Mouse (Mus musculus): ENCODE results near the gene Amd2. TPM values are rescaled to one million over a fixed set of nuclear protein-coding genes. Genes with fewer than 3 reads are reported as not detected.

Amd2 gene
- polyA plus RNA-seq (2012) = 0.01 TPM in 1 of 2 replicates, not detected in the other

DNA sequence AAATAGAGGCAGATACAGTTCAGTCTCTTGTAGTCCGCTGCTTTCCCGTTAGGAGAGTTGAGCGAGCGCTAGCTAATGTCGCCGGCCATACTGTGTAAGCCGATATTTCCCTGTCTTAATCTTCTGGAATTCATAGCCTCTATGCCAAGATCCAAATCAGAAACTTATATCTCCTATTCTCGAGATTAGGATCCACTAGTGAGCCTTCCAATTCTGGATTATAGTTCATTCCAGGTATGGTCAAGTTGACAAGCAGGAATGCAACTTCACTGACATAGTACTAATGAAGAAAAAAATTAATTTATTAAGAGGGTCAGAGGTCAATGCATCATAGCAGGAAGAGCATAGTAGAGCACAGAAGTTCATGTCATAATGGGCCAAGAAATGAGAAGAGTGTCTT lies at the start of gene Amd2:
Gene Amd2, minus strand, starts transcription at position 101 of the 400 bp plus-strand sequence.
- Histone ChIP-seq H3K9me3 (ENCODE audit: control insufficient read depth, low read length) (no peaks in the 10 kb centered on the region), H3K27me3 (ENCODE audit: control insufficient read depth) (no peaks in the 10 kb centered on the region), H3K4me1 (ENCODE audit: control insufficient read depth) (no peaks in the 10 kb centered on the region), H3K36me3 (ENCODE audit: control insufficient read depth) (no peaks in the 10 kb centered on the region), H3K4me3 (replicated peaks) (no peak within 1 kb of the TSS)
- TF ChIP-seq TAL1 (IDR thresholded peaks at IDR 0.05; ENCODE audit: low read length) (no peak), GATA1 (IDR thresholded peaks at IDR 0.05; ENCODE audit: low read length) (no peak)

DNA sequence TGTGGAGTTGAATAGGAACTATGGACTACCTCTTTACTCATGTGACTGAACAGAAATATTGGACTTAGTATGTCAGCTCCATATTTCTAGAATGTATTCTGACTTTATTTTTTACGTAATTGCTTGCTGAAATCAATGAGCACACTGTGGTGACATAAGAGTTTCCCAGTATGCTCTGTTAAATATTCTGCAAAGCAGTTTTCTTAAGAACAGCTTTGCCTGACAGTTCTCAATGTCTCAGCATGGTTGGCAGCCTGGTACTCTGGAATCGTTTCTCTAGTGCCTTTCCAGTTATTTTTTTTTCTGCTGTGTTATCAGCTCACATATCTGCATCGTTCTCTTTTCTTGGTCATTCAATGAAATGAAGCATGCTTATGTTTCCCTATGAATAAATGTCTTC lies 49.6 kb upstream of the Amd2 start:
- TF ChIP-seq TAL1 (IDR thresholded peaks at IDR 0.05; ENCODE audit: low read length) (no peak), GATA1 (IDR thresholded peaks at IDR 0.05; ENCODE audit: low read length) (no peak)
- Histone ChIP-seq H3K36me3 (ENCODE audit: control insufficient read depth) (no peaks in the 10 kb centered on the region), H3K4me1 (ENCODE audit: control insufficient read depth) (no peaks in the 10 kb centered on the region), H3K4me3 (replicated peaks) (no peak overlapping the region), H3K9me3 (ENCODE audit: control insufficient read depth, low read length) (no peaks in the 10 kb centered on the region), H3K27me3 (ENCODE audit: control insufficient read depth) (no peaks in the 10 kb centered on the region)

DNA sequence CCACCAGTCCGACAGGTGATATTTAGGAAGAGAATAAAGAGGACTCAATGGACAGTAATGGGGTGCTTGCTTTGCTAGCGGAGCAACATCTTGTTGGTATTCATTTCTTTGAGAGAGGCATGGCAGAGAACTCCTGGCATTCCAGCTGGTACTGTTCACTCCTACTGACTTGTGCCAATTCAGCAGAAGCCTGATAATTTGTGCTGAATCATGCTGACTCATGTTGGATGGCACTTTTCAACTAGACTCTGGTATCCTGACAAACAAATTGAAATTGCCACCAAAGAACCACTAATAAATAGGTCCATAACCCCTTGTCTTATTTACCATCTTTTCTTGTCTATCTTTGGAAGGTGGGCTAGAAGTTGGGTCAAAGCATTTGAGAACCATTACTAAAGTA lies 25.9 kb upstream of the Amd2 start:
- H3K4me3 ChIP-seq (replicated peaks) = no peak overlapping the region
- peaks cover 3% of the 10 kb centered on the region; the same call in 1 of the 2 replicates for H3K9me3 ChIP-seq (ENCODE audit: control insufficient read depth, low read length)
- H3K4me1 ChIP-seq (ENCODE audit: control insufficient read depth) = peaks cover 5% of the 10 kb centered on the region; the same call in 1 of the 2 replicates
- TF ChIP-seq GATA1 (IDR thresholded peaks at IDR 0.05; ENCODE audit: low read length) = no peak
- no peak for TF ChIP-seq TAL1 (IDR thresholded peaks at IDR 0.05; ENCODE audit: low read length)
- no peaks in the 10 kb centered on the region for H3K27me3 ChIP-seq (ENCODE audit: control insufficient read depth)
- H3K36me3 ChIP-seq (ENCODE audit: control insufficient read depth) = no peaks in the 10 kb centered on the region

DNA sequence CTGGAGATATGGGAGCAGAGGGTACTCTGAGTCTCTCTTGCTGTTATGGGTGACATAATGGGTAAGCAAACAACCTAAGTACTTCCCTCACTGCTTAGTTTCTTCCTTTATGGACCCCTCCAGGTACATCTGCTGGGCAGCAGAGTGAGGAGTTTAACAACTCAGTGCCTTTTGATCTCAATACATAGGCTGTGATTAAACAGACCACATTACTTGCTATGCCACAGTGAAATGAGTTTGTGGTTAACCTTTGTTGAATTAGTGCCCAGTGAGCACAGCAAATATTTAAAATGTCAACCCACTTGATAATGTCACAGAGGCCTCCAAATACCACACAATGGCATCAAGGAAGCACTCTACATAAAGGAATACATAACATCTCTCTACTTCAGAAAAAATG lies 2.6 kb upstream of the Amd2 start:
- no peaks in the 10 kb centered on the region for H3K36me3 ChIP-seq (ENCODE audit: control insufficient read depth)
- TF ChIP-seq TAL1 (IDR thresholded peaks at IDR 0.05; ENCODE audit: low read length) = no peak
- no peaks in the 10 kb centered on the region for H3K9me3 ChIP-seq (ENCODE audit: control insufficient read depth, low read length)
- no peak overlapping the region for H3K4me3 ChIP-seq (replicated peaks)
- no peaks in the 10 kb centered on the region for H3K27me3 ChIP-seq (ENCODE audit: control insufficient read depth)
- no peaks in the 10 kb centered on the region for H3K4me1 ChIP-seq (ENCODE audit: control insufficient read depth)

Measured in erythroblast, embryonic 14.5 days (primary cell).